Mouse (Mus musculus): ENCODE measurements around the gene Hist1h3e. TPM values are rescaled to one million over a fixed set of nuclear protein-coding genes. Genes with fewer than 3 reads are reported as not detected.

Hist1h3e gene
- total and polyA plus RNA-seq, 3 experiments: 14.0 to 51.2 (median 41.4) TPM

DNA sequence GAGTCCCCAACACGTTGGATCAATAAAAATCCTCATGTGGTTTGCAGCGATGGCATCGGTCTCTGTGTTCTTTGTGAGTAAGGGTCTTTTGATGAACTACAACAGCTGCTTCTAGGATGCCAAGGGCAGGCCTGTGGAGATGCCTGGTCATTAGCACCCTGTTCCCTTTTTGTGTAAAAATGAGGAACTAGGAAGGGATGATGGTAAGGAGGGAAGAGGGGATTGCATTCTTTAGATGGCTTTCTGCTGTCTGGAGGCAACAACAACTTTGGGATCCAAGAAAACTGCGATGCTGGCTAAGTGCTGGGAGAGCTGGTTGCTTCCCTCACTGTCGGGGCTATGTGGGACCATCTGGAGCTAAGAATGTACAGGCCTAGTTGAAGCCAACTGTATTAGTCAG is 23.9 kb downstream of the Hist1h3e start:
- DNase-seq: no peak

DNA sequence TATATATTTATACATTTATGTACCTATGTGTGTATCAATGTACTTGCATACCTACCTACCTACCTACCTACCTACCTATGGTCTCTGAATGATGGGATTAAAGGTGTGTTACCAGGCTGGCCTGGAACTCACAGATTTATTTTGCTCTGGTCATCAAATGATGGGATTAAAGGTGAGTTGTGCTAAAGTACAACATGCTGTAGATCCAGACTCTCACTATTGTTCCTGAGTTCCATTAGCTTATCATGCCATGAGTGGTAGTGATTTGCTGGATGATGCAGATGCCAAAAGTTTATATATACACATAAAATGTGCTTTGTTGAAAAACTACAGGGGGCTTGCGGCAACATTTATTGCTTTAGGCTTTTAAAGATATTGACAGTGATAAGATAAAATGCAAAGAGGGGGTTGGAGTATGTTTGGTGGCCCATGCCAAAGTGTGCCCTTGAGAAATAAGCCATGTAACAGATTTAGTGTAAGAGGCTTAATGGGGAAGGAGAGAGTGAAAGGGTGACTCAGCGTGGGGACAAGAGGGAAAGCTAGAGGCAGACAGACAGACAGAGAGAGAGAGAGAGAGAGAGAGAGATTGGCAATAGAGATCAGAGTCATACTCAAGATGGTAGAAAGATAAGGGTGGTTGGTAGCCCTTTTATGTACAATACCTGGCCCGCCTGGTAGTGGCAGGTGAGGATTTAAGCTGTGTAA is 25.0 kb downstream of the Hist1h3e start:
- DNase-seq: no peak

DNA sequence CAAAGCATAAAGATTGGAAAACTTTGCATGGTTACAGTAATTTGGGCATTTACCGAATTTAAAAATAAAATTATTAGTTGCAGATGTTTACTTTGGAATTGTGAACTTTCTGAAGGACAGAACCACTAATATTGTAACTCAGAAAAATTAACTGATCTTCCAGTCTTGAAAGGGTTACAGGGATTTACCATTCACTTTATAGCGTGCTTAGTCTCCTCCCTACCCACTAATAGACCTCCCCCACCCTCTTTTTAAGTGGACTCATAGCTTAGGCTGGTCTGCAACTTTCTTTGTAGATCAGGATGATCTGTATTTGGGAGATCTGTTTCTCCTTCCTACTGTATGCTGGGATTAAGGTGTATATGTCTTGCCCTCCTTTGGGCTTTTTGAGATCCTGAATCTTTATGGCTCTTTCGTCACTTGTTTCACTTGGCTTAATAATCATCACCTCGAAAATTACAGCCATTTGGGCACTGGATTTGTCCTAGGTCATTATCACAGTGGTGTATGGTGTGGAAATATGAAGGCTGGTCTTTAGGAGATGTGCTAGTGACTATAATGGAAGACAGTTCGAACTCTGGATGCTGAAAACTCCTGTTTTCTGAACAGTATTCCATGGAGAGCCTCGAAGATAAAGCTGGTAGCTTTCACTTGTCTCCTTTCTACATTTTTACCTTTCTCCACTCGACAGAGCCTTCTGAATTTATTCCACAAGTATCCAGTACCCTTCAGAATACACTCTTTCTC is 25.9 kb downstream of the Hist1h3e start:
- DNase-seq: no peak

DNA sequence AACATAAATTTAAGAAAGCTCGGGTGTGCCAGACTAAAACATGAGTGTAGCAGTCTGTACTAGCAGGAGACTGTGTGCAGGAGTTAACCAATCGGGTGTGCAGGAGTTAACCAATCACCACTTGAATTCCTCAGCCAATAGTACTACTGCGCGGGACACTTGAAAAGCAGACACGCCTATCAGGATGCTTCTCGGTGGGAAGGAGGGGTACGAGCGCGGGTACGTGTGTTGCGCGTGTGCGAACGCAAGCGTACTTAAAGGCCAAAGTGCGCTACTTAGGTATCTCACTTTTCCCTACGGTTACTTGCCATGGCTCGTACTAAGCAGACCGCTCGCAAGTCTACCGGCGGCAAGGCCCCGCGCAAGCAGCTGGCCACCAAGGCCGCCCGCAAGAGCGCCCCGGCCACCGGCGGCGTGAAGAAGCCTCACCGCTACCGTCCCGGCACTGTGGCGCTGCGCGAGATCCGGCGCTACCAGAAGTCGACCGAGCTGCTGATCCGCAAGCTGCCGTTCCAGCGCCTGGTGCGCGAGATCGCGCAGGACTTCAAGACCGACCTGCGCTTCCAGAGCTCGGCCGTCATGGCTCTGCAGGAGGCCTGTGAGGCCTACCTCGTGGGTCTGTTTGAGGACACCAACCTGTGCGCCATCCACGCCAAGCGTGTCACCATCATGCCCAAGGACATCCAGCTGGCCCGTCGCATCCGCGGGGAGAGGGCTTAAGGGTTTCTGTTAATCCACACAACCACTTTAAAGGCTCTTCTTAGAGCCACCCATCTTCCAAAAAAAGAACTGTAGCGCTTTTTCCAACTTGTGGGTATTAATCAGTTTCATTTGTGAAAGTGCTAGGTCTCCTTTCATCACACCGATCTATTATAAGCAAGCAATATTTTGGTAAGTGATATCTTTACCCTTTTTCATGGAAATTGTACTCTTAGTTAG is 26.8 kb downstream of the Hist1h3e start, which contains the start of gene Hist1h3g:
Gene Hist1h3g (plus strand): TSS at position 286 of the 939 bp plus-strand sequence.
- peak; percentile 90 for DNase-seq

DNA sequence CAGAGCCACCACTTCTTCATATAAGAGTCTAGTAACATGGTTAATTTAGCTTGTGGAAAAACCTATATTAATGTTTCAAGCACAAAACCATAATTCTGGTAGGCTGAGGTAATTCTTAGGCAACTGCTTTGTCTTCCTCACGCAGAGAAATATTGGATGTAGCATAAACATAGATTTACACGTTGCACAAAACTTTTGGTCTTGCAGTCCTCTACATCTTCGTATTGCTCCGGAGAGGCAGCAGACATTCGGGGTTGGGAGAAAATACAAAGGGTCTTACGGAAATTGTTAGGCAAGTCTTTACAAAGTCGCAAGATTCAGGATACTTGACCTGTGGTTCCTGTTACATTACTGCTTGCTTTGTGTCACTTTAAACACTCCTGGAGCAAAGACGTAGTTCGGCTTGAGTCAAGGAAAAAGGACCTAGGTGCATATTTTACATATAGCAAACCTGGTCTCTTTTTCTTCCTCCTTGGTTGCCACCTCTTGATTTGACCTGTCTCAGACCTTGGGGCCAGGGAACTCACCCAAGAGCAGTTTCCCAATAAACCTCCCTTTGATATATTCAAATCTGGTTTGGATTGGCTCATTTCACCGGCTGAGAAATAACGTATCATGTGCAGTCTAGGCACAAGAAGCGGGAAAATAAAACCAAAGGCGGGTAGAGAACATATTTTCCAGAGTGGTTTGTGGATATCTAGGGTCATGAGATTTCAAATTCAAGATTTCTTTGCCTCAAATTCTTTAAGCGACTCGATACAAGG is 27.6 kb downstream of the Hist1h3e start:
- peak; percentile 39 for DNase-seq

DNA sequence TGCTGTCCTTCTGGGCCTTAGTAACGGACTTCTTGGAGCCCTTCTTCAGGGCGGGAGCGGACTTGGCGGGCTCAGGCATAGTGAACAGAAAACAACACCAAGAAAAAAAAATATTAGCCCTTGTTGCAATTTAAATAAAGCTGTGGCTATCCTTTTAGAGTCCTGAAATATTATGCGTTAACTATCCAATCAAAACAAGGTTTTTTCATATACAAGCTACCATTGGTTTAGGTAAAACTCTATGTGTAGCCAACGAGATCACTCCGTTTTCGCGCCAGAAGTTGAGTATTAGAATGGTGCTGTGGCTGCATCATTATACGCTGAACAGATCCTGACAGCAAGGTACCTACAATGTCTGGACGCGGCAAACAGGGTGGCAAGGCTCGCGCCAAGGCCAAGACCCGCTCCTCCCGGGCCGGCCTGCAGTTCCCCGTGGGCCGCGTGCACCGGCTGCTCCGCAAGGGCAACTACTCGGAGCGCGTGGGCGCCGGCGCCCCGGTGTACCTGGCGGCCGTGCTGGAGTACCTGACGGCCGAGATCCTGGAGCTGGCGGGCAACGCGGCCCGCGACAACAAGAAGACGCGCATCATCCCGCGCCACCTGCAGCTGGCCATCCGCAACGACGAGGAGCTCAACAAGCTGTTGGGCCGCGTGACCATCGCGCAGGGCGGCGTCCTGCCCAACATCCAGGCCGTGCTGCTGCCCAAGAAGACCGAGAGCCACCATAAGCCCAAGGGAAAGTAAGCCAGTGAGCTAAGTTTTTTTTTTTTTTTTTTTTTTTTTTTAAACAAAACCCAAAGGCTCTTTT is 28.4 kb downstream of the Hist1h3e start, which contains the start of gene Hist1h2af:
Gene Hist1h2af (plus strand): TSS at position 347 of the 808 bp plus-strand sequence.
- DNase-seq: peak; percentile 62

DNA sequence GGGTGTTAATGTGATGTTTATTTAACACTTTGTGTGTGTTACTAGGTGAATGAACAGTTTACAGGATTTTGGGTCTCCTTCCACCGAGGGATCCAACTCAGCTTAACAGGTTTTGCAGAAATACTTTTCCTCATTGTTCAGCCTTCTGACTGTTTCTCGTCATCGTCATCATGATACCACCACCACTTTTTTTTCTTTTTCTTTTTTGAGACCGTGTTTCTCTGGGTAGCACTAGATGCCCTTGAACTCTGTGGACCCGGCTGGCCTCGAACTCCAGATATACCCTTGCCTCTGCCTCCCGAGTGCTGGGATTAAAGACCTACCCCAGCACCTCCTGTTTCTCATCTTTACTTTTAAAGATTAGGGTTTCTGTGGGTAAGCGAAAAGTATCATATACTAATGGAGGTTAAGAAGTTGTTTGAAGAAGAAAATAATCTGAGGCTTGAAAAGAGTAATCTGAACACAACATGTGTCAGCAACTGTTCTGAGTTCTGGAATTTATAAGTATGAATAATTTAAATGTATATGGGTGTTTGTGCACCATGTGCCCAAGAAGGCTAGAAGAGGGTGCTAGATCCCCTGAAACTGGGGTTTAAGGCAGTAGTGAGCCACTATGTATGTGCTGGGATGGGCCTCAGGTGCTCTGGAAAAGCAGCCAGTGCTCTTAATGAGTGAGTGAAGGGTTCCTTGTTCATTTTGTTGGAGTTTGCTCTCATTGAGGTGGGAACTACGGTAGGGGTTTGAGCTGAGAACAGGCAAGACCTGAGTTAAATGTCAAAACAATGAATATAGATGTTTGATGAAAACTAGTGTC is 29.7 kb downstream of the Hist1h3e start:
- DNase-seq: no peak

DNA sequence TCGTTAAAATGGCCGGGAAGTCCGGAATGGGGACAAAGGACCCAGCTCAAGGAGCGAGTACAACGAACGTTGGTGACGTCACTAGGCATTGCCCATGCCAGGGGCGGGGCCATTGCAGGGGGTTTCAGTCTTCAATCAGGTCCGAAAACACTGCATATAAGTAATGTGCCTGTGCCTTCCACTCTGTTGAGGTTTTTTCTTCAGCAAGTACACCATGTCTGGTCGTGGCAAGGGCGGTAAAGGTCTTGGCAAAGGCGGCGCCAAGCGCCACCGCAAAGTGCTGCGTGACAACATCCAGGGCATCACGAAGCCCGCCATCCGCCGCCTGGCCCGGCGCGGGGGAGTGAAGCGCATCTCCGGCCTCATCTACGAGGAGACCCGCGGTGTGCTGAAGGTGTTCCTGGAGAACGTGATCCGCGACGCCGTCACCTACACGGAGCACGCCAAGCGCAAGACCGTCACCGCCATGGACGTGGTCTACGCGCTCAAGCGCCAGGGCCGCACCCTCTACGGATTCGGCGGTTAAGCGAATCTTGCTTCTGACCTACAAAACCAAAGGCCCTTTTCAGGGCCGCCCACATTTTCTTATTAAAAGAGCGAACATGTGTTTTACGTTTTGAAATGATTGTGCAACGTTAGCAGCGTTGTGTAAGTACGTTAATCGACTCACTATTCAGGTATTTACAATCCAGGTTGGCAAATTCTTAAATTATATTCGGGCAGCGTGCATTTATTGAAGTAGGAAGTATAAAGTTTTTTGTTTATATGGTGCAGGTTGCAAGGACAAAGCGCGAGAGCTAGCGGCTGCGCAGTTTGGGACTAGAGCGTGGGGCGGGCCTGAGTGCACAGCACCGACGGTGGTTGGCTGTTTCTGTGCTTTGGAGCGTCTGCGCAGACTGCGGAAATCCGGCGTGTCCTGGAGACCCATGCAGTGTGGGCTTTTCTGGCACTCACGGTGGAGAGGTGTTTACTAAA is 31.0 kb downstream of the Hist1h3e start, which contains the start of gene Hist1h4h:
Gene Hist1h4h (plus strand): TSS at position 150 of the 975 bp plus-strand sequence.
- DNase-seq: peak; percentile 97

DNA sequence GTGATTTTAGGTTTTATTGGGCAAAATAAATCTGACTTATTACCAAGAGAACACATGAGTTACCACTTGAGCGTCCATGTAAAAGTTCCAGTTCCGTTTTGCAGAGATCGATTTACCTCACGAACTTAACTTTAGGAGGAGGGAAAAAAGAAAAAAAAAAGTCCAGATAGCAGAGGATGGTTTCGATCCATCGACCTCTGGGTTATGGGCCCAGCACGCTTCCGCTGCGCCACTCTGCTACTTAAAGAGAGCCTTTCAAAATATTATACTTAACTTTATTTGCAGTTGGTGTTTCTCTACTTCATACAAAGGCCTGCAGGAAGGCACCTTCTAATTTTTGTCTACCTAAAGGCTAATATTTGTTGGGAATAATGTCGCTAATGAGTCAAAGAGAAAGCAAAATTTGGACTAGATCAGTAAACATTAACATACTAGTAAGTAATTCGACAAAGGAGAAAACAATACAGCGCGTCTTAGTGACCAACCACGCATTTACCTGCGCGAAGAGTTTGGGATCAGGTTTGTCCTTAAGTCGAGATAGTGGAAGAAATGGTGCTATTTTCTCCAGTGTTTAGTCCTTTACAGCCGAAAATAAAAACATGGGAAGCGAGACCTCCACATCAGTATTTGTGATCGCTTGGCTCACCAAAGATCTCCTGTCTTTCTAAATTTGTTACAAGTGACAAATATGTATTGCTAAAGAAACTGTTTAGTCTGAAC is 31.8 kb downstream of the Hist1h3e start:
- DNase-seq: peak; percentile 75

DNA sequence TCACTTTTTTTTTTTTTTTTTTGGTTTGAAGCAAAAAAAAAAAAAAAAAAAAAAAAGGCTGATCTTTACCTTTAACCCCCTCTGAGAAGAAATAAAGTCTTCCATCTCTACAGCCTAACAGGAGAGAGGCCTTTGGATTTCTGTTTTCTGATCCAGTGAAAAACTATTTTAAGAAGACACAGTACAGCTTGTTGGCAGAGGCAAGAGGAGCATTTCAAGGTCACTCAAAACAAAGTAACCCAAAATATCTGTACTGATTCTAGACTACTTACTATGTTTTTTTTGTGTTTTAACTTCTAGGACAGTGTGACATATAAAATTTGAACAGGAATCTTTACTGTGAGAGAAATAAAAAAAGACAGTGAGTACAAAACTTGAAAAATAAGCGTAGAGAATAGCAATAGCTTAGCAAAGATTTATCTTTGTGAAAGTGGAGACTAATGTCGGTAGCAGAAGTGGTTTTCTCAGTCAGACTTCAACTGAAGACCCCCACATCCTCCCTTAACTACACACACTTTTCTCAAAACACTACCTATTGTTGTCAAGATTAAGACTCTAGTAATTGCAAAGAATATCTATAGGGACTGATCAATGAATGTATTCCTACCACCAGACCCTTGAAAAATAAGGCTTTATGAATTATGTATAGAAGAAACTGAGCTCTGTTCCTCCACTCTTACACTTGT is 32.5 kb downstream of the Hist1h3e start:
- no peak for DNase-seq

DNA sequence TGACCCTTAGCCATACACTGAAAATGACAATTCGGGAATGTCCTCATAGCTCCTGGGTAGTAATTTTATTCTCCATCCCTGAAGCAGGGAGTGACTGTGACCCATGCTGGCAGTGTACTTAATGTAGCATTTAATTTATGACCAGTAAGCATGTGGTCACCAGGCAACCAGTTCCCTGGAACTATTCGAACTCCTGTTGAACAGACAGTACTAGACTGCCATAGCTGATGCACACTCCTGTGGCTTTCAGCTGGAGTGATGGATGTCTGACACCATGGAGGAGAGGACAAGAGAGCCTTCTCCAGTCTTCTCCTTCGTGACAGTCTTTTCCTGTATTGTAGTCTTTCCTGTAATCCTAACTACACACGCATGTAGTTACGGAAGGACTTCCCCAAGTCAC is 33.2 kb downstream of the Hist1h3e start:
- DNase-seq: no peak

DNA sequence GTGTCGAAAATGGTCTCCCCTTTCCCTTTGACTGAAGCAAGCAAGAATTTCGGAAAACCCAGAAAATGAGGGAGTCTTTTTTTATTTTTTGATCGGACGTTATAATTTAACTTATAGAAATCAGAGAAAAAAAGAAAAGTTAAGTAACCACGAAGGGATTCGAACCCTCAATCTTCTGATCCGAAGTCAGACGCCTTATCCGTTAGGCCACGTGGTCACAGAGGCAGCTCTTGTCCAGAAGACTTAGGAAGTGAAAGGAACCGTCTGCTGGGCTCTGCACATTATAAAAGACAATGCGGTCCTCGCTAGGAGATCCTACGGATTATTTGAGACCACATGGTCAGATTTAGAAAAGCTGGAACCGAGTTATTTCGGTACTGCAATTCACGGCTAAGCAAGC is 35.9 kb downstream of the Hist1h3e start:
- DNase-seq: peak; percentile 90

DNA sequence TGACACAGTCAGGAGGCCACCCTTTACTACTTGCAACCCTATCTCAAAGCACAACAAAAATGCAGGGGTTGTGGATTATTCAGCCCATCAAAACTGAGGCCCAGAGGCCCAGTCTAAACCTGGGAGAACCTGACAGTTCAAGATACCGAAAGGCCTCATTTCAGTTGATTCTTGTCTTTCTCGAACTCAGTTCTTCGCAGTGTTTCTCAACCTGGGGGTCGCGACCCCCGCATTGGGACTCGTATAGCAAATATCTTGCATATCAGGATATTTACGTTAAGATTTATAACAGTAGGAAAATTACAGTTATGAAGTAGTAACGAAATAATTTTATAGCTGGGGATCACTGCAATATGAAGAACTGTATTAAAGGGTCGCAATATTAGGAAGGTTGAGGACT is 36.3 kb downstream of the Hist1h3e start:
- DNase-seq: no peak

DNA sequence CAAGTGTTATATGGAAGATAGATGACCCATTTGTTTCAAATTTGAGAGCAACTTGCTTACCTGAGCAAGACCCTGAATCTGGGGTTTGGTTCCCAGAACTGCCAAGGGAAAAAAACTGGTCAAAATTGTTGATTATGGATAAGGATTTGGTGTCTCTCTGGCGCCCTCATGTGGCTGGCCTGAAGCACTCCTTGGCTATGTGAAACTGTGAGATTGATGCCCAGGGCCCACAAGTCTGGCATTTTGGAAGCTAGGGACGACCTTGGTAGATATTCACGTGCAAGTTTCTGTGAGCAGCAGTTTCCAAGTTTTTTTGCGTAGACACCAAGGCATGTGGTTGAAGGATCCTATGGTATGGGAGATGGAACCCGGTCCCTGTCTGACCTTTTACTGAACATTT is 37.5 kb downstream of the Hist1h3e start:
- DNase-seq: peak; percentile 81

DNA sequence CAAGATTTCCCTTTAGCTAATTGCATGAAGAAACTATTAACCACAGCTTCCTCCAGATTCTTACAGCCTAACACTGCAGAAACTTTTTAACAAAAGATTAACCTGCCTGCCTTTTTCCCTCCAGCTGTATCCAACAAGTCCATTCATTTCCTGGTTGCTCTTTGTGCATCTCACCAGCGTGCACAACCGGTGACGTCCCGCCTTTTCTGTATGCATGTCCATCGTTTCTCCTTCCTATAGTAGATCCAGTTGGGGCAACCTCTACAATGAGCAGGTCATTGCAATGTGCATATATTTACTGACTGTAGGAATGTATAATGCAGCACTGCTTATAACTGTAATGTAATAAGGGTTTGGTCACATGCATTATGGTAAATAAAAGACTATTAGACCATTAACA is 38.2 kb downstream of the Hist1h3e start:
- no peak for DNase-seq

DNA sequence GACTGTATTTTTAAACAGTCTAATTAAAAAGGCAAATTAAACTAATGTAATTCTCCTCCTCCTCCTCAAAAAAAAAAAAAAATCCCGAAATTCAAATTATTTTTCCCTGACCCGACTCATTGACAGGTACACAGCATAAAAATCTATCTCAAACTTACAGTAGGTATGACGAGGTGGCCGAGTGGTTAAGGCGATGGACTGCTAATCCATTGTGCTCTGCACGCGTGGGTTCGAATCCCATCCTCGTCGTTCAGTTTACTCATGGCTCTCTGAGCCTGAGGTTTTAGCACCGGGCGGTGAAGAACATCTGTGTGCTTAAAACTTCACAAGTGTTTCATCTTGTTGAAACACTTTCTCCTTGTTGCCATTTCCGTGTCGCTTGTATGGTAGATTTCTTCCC is 40.5 kb downstream of the Hist1h3e start:
- peak; percentile 89 for DNase-seq

DNA sequence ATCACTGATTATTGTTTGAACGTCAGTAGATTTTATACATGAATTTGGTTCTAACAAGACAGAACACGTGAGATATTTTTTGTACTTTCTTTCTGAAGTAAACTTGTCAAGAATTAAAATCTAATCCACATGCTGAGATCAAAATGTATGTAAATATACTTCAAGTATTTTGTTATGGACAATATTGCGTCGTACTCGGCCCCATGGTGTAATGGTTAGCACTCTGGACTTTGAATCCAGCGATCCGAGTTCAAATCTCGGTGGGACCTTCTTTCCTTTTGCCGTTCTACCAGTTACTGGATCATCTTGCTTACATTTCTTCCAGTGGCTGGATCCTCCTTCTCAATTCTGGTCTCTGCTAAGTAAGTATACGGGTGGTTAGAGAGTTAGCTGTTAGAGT is 42.8 kb downstream of the Hist1h3e start:
- peak; percentile 87 for DNase-seq

Measured in adrenal gland, adult 2 months (tissue).